Mouse (Mus musculus) embryonic fibroblast, embryonic 13.5 days (primary cell): ENCODE results near the gene Higd1a. TPM values are rescaled to one million over a fixed set of nuclear protein-coding genes. Genes with fewer than 3 reads are reported as not detected.

Experiments
- H3K27ac ChIP-seq: 2 replicates; pipeline ENCODE4 v1.5.1; 2012; ENCODE audit warnings: low read length, control low read depth, inconsistent platforms; ENCODE audit not compliant: insufficient read depth
- H3K4me1 ChIP-seq: 2 replicates; pipeline ENCODE4 v1.6.1; 2011; ENCODE audit warnings: low read length; ENCODE audit not compliant: control insufficient read depth, insufficient read depth
- H3K4me3 ChIP-seq: 2 replicates; pipeline ENCODE4 v1.5.1; 2011; ENCODE audit warnings: mild to moderate bottlenecking, control low read depth, low read length; ENCODE audit not compliant: insufficient read depth
- CTCF ChIP-seq: IDR thresholded peaks from 2 replicates; pipeline ENCODE4 v1.5.1; 2011; ENCODE audit warnings: mild to moderate bottlenecking, control low read depth, low read length, moderate library complexity, borderline replicate concordance; ENCODE audit not compliant: insufficient read depth
- POLR2A ChIP-seq: IDR thresholded peaks from 2 replicates; pipeline ENCODE4 v1.6.1; 2011; ENCODE audit warnings: low read depth, mild to moderate bottlenecking, control low read depth, low read length, moderate library complexity
- polyA plus RNA-seq: library from polyadenylated mRNA; stranded (reverse); fragments of >200 nt; gene quantifications from 2 replicates; pipeline ENCODE4 v1.2.4, GENCODE M21; 2011; ENCODE audit warnings: low read depth; ENCODE audit not compliant: missing spikeins, insufficient read length

Gene Higd1a
- polyA plus RNA-seq, 1 experiment = 101 TPM

DNA sequence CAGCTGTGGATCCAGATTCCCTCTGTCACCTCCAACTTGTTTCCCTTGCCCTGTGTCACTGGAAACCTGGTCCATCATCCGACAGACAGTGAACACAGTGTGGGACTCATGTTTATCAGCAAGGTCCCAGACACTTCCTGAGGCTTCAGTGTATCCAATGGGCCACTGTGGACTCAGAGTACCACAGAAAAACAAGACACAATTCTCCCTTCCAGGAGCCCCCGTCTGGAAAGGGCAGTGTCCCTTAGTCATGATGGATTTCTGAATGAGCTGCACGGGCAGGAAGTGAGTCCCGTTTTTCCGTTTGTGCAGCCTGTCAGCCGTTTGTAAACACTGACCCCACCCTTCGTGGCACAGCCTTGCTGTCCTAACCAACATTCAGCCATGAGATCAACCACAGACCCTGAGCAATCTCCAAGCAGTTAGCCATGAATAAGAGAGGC, 23.9 kb upstream of the Higd1a start:
- Histone ChIP-seq H3K27ac (no peak overlapping the region), H3K4me1 (no peaks in the 10 kb centered on the region; the same call in 1 of the 2 replicates), H3K4me3 (no peak overlapping the region)
- TF ChIP-seq CTCF = no peak
- TF ChIP-seq POLR2A = no peak

DNA sequence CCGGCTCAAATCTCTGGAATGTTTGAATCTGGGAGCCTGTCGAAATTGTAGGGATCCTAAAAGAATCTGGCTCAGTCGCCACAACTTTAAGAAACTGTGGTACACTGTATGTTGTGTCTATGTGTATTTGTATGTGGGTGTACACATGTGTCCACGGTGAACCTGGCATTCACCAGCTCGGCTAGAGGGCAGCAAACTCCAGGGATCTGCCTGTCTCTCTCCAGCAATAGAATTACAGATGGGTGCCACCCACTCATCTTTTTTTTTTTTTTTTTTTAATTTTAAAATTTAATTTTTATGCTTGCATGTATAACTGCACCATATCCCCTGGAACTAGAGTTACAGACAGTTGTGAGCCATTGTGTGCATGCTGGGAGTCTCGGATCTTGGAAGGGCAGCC, 23.1 kb upstream of the Higd1a start:
- H3K4me1 ChIP-seq = no peaks in the 10 kb centered on the region; the same call in 1 of the 2 replicates
- no peak overlapping the region for H3K4me3 ChIP-seq

DNA sequence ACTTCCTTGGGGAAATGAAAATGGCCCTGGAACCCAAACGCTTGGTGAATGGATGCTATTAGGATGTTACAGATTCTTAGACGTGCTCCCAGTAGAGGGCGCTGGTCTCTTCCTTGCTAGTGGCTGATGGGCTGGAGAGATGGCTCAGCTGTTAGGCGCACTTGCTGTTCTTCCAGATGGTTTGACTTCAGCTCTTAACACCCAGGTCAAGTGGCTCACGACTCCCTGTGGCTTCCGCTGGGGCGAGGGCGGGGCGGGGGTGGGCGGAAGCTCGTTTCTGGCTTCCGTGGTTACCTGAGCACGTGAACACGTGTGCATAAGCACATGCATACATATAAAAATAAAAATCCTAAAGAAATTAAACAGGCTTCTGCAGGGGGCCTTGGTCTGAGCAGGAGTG, 22.7 kb upstream of the Higd1a start:
- Histone ChIP-seq H3K27ac (no peak overlapping the region), H3K4me1 (no peaks in the 10 kb centered on the region; the same call in 1 of the 2 replicates)
- TF ChIP-seq POLR2A (no peak), CTCF (peak; percentile 25; the same call in 1 of the 2 replicates)

More for the DNA sequence above, 23.1 kb upstream of the Higd1a start:
- TF ChIP-seq CTCF = no peak
- TF ChIP-seq POLR2A = no peak
- no peak overlapping the region for H3K27ac ChIP-seq

DNA sequence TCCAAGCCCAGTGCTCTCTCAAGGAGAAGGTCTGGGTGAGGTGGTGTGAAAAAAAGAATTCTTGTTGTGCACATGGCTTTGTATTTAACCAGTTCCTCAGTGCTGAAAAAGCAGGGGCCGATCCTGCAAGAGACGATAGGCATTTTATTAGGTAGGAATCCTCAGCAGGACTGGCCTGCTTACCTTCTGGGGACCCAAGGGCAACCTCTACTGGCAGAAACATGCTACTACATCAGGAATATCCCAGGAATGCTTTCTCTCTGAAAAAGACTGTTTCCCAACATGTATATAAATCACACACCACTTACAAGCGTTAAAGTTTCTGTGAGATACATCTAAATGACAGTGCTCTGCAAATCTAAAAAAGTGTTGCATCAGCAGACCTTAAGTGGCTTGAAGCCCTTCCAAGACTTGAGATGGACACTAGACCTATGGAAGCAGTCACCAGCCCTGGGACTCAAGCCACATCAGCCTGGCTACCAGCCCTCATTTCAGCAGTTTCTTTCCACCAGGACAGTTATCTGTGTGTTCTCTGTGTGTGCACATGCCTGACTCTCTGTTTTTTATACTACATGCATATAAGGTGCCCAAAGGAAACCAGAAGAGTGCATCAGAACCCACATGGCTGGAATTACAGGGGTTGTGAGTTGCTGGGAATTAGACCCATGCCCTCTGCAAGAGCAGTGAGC, 19.0 kb upstream of the Higd1a start:
- H3K27ac ChIP-seq = no peak overlapping the region
- no peak for TF ChIP-seq POLR2A
- TF ChIP-seq CTCF = peak; percentile 29; the same call in 1 of the 2 replicates
- H3K4me3 ChIP-seq = no peak overlapping the region
- no peaks in the 10 kb centered on the region; the same call in 1 of the 2 replicates for H3K4me1 ChIP-seq

More for the DNA sequence above, 22.7 kb upstream of the Higd1a start:
- H3K4me3 ChIP-seq = no peak overlapping the region

DNA sequence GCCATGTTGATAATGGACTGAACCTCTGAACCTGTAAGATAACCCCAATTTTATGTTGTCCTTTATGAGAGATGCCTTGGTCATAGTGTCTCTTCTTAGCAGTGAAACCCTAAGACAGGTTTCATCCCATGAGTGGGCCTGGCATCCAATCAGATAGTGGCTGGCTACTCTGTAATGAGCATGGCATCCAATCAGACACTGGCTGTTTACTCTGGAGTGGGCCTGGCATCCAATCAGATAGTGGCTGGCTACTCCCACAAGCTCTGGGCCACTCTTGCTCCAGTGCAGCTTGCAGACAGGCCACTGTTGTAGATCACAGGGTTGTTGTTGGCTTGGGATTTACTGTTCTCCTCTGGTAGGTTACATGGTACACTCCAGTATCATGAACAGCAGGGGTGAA, 15.4 kb upstream of the Higd1a start:
- Histone ChIP-seq H3K4me1 (no peaks in the 10 kb centered on the region), H3K27ac (no peak overlapping the region), H3K4me3 (no peak overlapping the region)
- TF ChIP-seq CTCF = no peak
- TF ChIP-seq POLR2A = no peak

DNA sequence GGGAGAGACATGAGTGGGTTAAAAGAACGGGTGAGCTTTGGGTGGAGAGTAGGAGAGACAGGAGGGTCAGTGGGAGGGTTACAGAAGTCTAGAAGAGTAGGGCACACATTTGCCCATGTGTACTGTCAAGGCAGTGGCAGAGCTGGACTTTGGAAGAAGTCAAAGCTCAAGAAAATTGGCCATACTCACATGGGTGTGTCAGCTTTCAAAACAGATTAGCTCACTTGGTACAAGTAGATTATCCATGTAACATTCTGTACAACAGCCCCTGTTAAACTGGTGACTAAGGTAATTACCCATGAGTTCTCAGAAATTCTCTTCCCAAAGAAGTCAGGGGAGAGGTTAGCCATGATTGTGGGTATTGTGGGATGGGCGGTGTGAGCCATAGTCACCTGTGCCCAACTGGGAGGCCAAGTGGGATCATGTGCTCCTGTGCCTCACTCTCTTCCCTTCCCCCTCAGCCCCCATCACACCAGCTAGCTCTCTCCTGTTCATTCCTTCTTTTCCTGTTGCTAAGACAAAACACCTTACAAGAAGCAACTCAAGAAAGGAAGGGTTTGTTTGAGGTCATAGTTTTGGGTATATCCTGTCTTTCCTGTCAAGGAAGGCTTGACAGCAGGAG, 14.0 kb upstream of the Higd1a start:
- no peak overlapping the region for H3K27ac ChIP-seq
- no peak overlapping the region for H3K4me3 ChIP-seq
- TF ChIP-seq POLR2A (no peak), CTCF (no peak)
- no peaks in the 10 kb centered on the region for H3K4me1 ChIP-seq

DNA sequence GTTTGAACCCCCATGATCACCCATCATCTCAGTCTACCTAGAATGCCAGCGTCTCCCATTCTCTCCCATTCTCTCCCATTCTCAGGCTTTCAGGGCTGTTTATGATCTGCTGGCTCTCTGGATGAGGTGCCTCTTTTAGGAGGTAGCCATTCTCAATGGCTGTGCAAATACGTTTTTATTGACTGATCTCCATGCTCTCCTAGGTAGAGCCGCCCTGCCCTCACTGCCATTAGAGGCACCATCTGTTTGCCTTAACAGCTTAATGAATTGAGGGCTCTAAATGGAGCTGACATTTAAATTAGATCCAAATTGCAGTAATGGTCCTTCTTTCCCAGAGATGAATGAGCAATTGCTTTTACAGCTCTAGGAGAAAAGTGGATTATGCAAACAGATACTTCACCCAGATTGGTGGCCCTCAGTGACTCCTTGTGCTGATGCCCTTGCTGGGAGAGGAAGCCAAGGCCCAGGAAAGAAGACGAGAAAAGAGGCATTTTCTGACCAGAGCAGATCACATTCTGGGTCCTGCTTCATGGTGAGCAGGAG, 11.9 kb upstream of the Higd1a start:
- H3K27ac ChIP-seq = no peak overlapping the region
- H3K4me1 ChIP-seq = no peaks in the 10 kb centered on the region
- TF ChIP-seq POLR2A = no peak
- no peak for TF ChIP-seq CTCF
- no peak overlapping the region for H3K4me3 ChIP-seq

DNA sequence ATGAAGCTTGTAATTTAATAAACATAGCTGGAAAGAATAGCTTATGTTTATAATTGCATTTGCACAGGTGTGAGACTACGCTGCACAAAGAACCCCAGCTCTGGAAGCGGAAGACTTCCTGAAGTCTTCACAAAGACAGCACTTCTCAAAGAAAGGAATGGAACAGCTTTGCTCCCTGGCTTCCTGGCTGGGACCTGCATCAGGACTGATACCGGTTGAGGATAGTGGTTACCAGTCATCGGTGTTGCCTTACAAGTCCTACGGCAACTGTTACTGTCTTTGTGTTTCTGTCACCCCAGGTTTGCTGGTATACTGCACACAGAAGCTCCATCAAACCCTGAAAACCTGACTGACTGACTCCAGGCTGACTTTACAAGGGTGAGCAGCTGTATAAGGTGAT, 11.3 kb upstream of the Higd1a start:
- TF ChIP-seq POLR2A = no peak
- TF ChIP-seq CTCF = no peak
- H3K27ac ChIP-seq = no peak overlapping the region
- H3K4me3 ChIP-seq = no peak overlapping the region

DNA sequence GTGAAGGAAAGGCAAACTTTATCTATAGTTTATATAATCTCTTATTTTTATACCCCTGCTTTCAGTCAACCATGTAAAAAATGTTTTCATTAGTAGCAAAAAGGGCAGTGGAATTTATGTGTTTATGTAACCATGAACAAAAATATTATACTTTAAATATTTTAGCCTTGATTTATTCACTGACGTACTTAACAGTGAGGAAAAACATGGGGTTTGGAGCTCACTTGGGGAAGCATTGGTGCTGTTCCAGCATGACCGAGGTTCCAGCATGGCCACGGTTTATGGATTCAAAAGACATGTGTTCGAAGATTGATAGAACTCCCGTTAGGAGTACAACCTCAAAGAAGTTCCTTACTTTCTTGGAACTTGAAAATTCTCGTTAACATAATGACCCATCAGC, 10.1 kb upstream of the Higd1a start:
- Histone ChIP-seq H3K4me3 (no peak overlapping the region), H3K27ac (no peak overlapping the region), H3K4me1 (no peaks in the 10 kb centered on the region)
- TF ChIP-seq CTCF (no peak), POLR2A (no peak)

More for the DNA sequence above, 11.3 kb upstream of the Higd1a start:
- no peaks in the 10 kb centered on the region for H3K4me1 ChIP-seq

DNA sequence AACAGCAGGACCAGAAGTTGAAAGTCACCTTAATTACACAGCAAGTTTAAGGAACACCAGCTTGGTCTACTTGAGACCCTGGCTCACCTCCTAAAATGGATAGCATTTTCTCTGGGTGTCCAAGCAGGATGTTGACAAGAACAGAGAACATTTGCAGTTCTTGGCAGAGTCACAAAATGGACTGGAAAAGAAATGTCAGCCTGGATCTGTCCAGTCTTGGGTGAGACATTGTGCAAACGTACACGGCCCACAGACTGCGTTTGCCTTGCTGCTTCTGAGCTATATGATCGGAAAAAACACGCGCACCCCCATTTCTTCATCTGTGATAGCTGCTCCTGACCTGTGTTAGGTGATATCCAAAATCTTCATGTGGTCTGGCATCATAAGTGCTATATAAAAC, 9.5 kb upstream of the Higd1a start:
- Histone ChIP-seq H3K4me3 (no peak overlapping the region), H3K27ac (no peak overlapping the region), H3K4me1 (no peaks in the 10 kb centered on the region)
- TF ChIP-seq CTCF (no peak), POLR2A (no peak)
